Mouse (Mus musculus) midbrain, postnatal 0 days (tissue): ENCODE measurements at regions not wholly inside any gene's neighbourhood (a gene's known extent, or its start where the extent isn't known, plus 50 kb on each side); places are given as distances from the start of the nearest gene placed in this dataset.
A peak's percentile ranks its signal among the peaks of the same experiment; 100 is the strongest.

Experiments used
- ATAC-seq: fragments of 200-750 bp; cut with Nextera tagmentation; 2 replicates; pipeline ENCODE4 v1.8.0; 2017; ENCODE audit warnings: moderate number of reproducible peaks, mild to moderate bottlenecking, moderate TSS enrichment, moderate library complexity; ENCODE audit not compliant: low FRiP score
- DNase-seq: peaks from one replicate; pipeline ENCODE4 v3.0.0-alpha.2; 2015; ENCODE audit warnings: low spot score
- H3K27ac ChIP-seq: fragments of 300-500 bp; sonication (generic); 2 replicates; pipeline ENCODE4 v1.5.1; 2014; ENCODE audit warnings: low read depth, mild to moderate bottlenecking, low read length, mixed read lengths
- H3K27me3 ChIP-seq: fragments of 300-500 bp; sonication (generic); 2 replicates; pipeline ENCODE4 v1.6.1; 2014; ENCODE audit warnings: low read length, control low read depth, mixed read lengths; ENCODE audit not compliant: insufficient read depth
- H3K36me3 ChIP-seq: fragments of 300-500 bp; sonication (generic); 2 replicates; pipeline ENCODE4 v1.6.1; 2014; ENCODE audit warnings: low read length, control low read depth, mixed read lengths; ENCODE audit not compliant: insufficient read depth
- H3K4me1 ChIP-seq: fragments of 300-500 bp; sonication (generic); 2 replicates; pipeline ENCODE4 v1.6.1; 2014; ENCODE audit warnings: mild to moderate bottlenecking, control low read depth, antibody characterized with exemption, low read length, mixed read lengths; ENCODE audit not compliant: insufficient read depth
- H3K4me2 ChIP-seq: fragments of 300-500 bp; sonication (generic); 2 replicates; pipeline ENCODE4 v1.6.1; 2014; ENCODE audit warnings: low read depth, mild to moderate bottlenecking, low read length, mixed read lengths; ENCODE audit not compliant: poor library complexity, severe bottlenecking
- H3K4me3 ChIP-seq: fragments of 300-500 bp; sonication (generic); 2 replicates; pipeline ENCODE4 v1.5.1; 2014; ENCODE audit warnings: low read depth, mild to moderate bottlenecking, low read length, moderate library complexity
- H3K9ac ChIP-seq: fragments of 300-500 bp; sonication (generic); replicated peaks from 2 replicates; pipeline ENCODE4 v1.6.1; 2014; ENCODE audit warnings: mild to moderate bottlenecking, low read length, moderate library complexity, mixed read lengths; ENCODE audit not compliant: poor library complexity, severe bottlenecking
- H3K9me3 ChIP-seq: fragments of 300-500 bp; sonication (generic); 2 replicates; pipeline ENCODE4 v1.6.1; 2016; ENCODE audit warnings: low read length, control low read depth
- CTCF ChIP-seq: IDR thresholded peaks from 2 replicates; pipeline ENCODE4 v1.5.1; 2016; ENCODE audit warnings: antibody characterized with exemption, mild to moderate bottlenecking
- WGBS: fragments of 180-500 bp; shearing (Covaris S2); extraction: QIAGEN DNeasy Blood & Tissue Kit; methylation state at CpG from one replicate; pipeline ENCODE4 v1.1.7; 2014; 5-methylcytosine and 5-hydroxymethylcytosine counted together

- Histone ChIP-seq H3K4me2 (no peak overlapping the region), H3K36me3 (no peaks in the 10 kb centered on the region), H3K9me3 (no peaks in the 10 kb centered on the region), H3K4me1 (no peaks in the 10 kb centered on the region), H3K27me3 (no peaks in the 10 kb centered on the region), H3K27ac (no peak overlapping the region), H3K4me3 (no peak overlapping the region), H3K9ac (no peak overlapping the region)
- no peak for TF ChIP-seq CTCF
- WGBS = 86% methylated on average over 11 of the region's 11 CpGs
- DNase-seq (no peak), ATAC-seq (no peak)
These were observed 175.4 kb upstream of the Arl4c start for GRCm38 (mm10) chr1:88877441-88877840.

DNA sequence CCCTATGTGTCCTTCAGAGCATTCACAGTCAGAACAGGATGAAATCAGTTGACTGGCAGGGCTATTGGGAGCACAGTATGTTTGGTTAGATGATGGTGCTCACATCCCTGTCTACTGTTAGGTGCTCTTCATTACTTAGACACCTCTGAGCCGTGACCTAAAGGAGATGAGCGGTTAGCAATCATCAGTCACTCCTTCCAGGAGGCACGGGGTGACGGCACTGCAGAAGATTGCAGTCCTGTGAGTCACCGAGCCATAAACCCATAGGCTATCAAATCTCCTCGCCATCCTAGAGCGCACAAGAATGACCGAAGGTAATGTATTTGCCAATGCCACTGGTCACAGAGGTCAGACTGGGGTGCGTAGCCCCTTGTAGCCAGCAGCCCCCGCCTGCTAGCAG, 176.8 kb upstream of the Arl4c start:
- H3K4me2 ChIP-seq = no peak overlapping the region
- H3K27ac ChIP-seq = no peak overlapping the region
- no peaks in the 10 kb centered on the region for H3K4me1 ChIP-seq
- TF ChIP-seq CTCF = no peak
- H3K9me3 ChIP-seq = no peaks in the 10 kb centered on the region
- ATAC-seq (no peak), DNase-seq (no peak)
- no peak overlapping the region for H3K9ac ChIP-seq
- H3K27me3 ChIP-seq = no peaks in the 10 kb centered on the region
- no peaks in the 10 kb centered on the region for H3K36me3 ChIP-seq
- no peak overlapping the region for H3K4me3 ChIP-seq
- 93% methylated on average over 10 of the region's 10 CpGs for WGBS

DNA sequence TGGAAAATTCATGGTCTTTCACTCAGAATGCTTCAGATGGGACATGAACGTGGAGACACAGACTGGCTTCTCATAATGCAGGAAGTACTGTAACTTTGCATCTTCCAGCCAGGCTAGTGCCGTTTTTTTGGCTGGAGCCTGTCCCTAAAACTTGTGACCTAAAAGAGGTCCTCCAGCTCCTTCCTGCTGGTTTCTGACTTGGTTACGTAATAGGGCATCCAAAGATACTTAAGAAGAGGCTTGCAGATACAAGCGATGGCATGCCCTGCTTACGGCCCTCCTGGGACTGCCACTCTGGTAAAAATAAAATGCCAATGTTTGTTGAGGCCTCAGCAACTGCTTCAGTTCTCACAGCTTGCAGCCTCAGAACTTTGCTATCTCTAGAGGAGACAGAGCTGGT, 177.3 kb upstream of the Arl4c start:
- 82% methylated on average over 5 of the region's 5 CpGs for WGBS
- Histone ChIP-seq H3K4me3 (no peak overlapping the region), H3K9me3 (no peaks in the 10 kb centered on the region)

DNA sequence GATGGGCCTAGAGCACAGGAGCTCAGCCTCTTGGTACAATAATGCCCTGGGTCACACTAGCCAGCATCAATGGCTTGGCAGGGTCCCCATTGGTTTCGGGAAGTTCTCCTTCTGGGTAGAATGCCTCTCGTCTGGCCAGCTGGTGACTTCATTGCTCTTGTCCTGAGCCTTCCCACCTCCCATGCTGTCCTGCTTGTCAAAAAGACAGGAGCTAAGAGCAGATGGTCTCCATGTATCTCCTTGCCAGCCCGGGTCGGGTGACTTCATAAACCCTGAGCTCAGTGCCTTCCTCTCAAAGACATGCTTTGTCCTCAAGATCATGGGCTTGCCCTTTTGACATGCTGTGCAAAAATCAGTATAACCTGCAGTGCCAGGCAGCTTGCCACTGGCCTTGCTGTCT, 179.2 kb upstream of the Sh3bp4 start:
- H3K36me3 ChIP-seq = no peaks in the 10 kb centered on the region
- H3K9me3 ChIP-seq = no peaks in the 10 kb centered on the region
- H3K4me2 ChIP-seq = no peak overlapping the region
- H3K27ac ChIP-seq = no peak overlapping the region
- H3K4me3 ChIP-seq = no peak overlapping the region
- WGBS = 87% methylated on average over 4 of the region's 4 CpGs
- no peak for ATAC-seq
- TF ChIP-seq CTCF = no peak
- no peaks in the 10 kb centered on the region for H3K4me1 ChIP-seq
- DNase-seq = peak; percentile 14
- no peak overlapping the region for H3K9ac ChIP-seq
- no peaks in the 10 kb centered on the region for H3K27me3 ChIP-seq

More for the DNA sequence above, 177.3 kb upstream of the Arl4c start:
- H3K27ac ChIP-seq = no peak overlapping the region
- H3K9ac ChIP-seq = no peak overlapping the region
- H3K4me2 ChIP-seq = no peak overlapping the region
- no peaks in the 10 kb centered on the region for H3K4me1 ChIP-seq
- ATAC-seq = no peak
- H3K36me3 ChIP-seq = no peaks in the 10 kb centered on the region
- no peak for DNase-seq
- TF ChIP-seq CTCF = no peak
- no peaks in the 10 kb centered on the region for H3K27me3 ChIP-seq

- Histone ChIP-seq H3K4me2 (no peak overlapping the region), H3K27ac (no peak overlapping the region), H3K4me1 (no peaks in the 10 kb centered on the region), H3K9ac (no peak overlapping the region), H3K9me3 (no peaks in the 10 kb centered on the region), H3K4me3 (no peak overlapping the region), H3K36me3 (no peaks in the 10 kb centered on the region), H3K27me3 (no peaks in the 10 kb centered on the region)
- 91% methylated on average over 8 of the region's 8 CpGs for WGBS
- no peak for TF ChIP-seq CTCF
- no peak for DNase-seq
- ATAC-seq = no peak
These were observed 167.8 kb upstream of the Sh3bp4 start for GRCm38 (mm10) chr1:88902426-88902825.

GRCm38 (mm10) chr1:88907766-88908463, 162.3 kb upstream of the Sh3bp4 start:
- H3K4me1 ChIP-seq = 0 out of 2 replicates have a peak, but pooled peaks cover 3% of the 10 kb centered on the region
- no peak overlapping the region for H3K27ac ChIP-seq
- no peak overlapping the region for H3K4me2 ChIP-seq
- H3K4me3 ChIP-seq = no peak overlapping the region
- no peaks in the 10 kb centered on the region for H3K27me3 ChIP-seq
- no peaks in the 10 kb centered on the region for H3K36me3 ChIP-seq
- H3K9ac ChIP-seq = no peak overlapping the region
- 87% methylated on average over 14 of the region's 14 CpGs for WGBS
- DNase-seq (no peak), ATAC-seq (0 out of 2 replicates have a peak, but pooled peaks have one; percentile 29)
- H3K9me3 ChIP-seq = no peaks in the 10 kb centered on the region
- TF ChIP-seq CTCF = no peak
